Mouse (Mus musculus): ENCODE results near the gene Vezt. TPM values are rescaled to one million over a fixed set of nuclear protein-coding genes. Genes with fewer than 3 reads are reported as not detected.

Gene Vezt
- polyA plus RNA-seq, 1 experiment = 10.2 TPM

DNA sequence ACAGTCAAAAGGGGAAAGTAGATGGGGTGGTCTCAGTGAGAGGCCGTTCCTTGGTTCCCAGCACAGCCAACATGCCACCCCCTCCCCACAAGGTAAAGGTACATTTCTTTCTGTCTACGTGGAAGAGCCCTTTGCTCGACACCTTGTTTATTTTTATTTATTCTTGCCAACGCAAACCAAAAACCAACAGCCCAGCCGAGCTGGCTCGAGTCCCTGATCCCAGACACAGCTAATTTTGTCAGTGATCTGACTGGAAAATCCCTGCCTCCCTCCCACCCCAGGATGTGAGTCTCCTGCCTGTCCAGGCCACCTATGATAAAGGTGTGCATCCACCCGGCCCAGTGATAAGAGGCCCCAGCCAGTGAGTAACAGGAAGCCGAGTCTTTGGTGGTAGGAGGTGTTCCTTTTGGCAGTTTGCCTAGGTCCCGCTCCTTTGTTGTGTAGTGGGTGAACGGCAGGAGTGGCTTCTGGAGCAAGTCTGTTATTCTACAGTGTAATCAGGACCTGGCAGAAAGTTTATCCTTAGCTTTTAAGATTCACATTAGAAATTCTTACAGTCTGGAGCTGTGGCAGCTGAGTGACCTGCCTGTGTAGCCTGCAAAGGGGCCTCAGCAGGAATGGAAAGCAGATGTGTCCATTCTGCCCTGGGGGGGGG lies 36.8 kb upstream of the Vezt start:
- no peak overlapping the region for H3K4me3 ChIP-seq (ENCODE audit: insufficient read depth, poor library complexity, severe bottlenecking)
- H3K79me2 ChIP-seq (ENCODE audit: control insufficient read depth, insufficient read depth) = no peaks in the 10 kb centered on the region
- H3K36me3 ChIP-seq (ENCODE audit: control insufficient read depth, insufficient read depth) = no peaks in the 10 kb centered on the region
- no peak overlapping the region for H3ac ChIP-seq (ENCODE audit: control insufficient read depth, insufficient read length, low read depth)
- no peaks in the 10 kb centered on the region for H3K27me3 ChIP-seq (ENCODE audit: control insufficient read depth, insufficient read depth, insufficient read length)
- TF ChIP-seq MAX (IDR thresholded peaks at IDR 0.05) = no peak
- no peak for TF ChIP-seq FOSL1 (IDR thresholded peaks at IDR 0.05; ENCODE audit: insufficient read depth, low read length, poor library complexity, severe bottlenecking)
- no peak for TF ChIP-seq CTCF (IDR thresholded peaks at IDR 0.05; ENCODE audit: control insufficient read depth, insufficient read depth, insufficient read length)
- no peak for TF ChIP-seq MYOG (IDR thresholded peaks at IDR 0.05; ENCODE audit: control insufficient read depth, extremely low read depth, insufficient read length)
- no peak for TF ChIP-seq MYOD1 (IDR thresholded peaks at IDR 0.05; ENCODE audit: control insufficient read depth, insufficient read length, low read depth)
- no peak for TF ChIP-seq CEBPB (IDR thresholded peaks at IDR 0.05; ENCODE audit: low read depth)
- TF ChIP-seq USF1 (IDR thresholded peaks at IDR 0.05; ENCODE audit: low read depth) = no peak
- H3K79me3 ChIP-seq (ENCODE audit: low read depth) = no peaks in the 10 kb centered on the region

DNA sequence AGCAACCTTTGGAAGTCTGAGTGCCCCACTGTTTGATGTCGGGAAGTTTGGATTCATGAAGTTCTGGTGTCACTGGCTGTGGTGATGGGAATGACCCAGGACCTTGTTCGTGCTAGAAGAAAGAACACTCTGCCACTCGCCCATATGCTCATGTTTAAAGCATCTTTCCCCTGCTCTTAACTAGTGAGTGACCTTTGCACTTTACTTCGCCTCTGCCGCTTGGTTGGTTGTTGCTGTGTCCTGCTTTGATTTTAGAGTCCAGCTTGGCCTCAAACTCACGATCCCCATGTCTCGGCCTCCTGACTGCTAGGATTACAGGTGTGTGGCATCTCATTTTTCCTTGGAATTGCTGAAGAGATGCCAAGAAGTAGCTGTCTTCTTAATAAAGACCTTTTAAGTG lies 36.0 kb upstream of the Vezt start:
- H3K4me3 ChIP-seq (ENCODE audit: insufficient read depth, poor library complexity, severe bottlenecking) = no peak overlapping the region
- TF ChIP-seq MYOG (IDR thresholded peaks at IDR 0.05; ENCODE audit: control insufficient read depth, extremely low read depth, insufficient read length) = no peak
- TF ChIP-seq USF1 (IDR thresholded peaks at IDR 0.05; ENCODE audit: low read depth) = no peak
- TF ChIP-seq MYOD1 (IDR thresholded peaks at IDR 0.05; ENCODE audit: control insufficient read depth, insufficient read length, low read depth) = no peak
- no peak for TF ChIP-seq CEBPB (IDR thresholded peaks at IDR 0.05; ENCODE audit: low read depth)
- no peak for TF ChIP-seq CTCF (IDR thresholded peaks at IDR 0.05; ENCODE audit: control insufficient read depth, insufficient read depth, insufficient read length)
- TF ChIP-seq MAX (IDR thresholded peaks at IDR 0.05) = no peak
- TF ChIP-seq FOSL1 (IDR thresholded peaks at IDR 0.05; ENCODE audit: insufficient read depth, low read length, poor library complexity, severe bottlenecking) = no peak
- H3K36me3 ChIP-seq (ENCODE audit: control insufficient read depth, insufficient read depth) = no peaks in the 10 kb centered on the region
- no peak overlapping the region for H3ac ChIP-seq (ENCODE audit: control insufficient read depth, insufficient read length, low read depth)
- H3K79me3 ChIP-seq (ENCODE audit: low read depth) = no peaks in the 10 kb centered on the region
- H3K79me2 ChIP-seq (ENCODE audit: control insufficient read depth, insufficient read depth) = no peaks in the 10 kb centered on the region
- no peaks in the 10 kb centered on the region for H3K27me3 ChIP-seq (ENCODE audit: control insufficient read depth, insufficient read depth, insufficient read length)

DNA sequence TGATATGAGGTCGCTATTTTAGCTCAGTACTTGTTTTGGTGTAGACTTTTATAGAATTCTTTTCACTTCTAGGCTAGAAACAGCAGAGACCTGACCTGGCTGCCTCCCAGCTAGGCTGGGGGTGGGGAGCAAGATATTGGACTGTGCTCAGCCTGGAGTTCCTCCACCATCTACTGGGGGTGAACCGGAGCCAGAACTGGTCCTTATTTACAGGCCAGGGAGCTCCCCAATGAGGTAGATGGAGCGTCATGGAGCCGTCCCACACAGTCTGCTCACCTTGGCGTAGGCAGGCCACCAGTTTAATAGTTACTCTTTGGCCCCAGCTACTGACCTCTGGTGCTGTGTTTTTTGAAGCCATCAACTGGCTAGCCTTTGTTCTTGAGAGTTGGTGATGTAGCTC lies 33.1 kb upstream of the Vezt start:
- H3K4me3 ChIP-seq (ENCODE audit: insufficient read depth, poor library complexity, severe bottlenecking) = no peak overlapping the region
- no peaks in the 10 kb centered on the region for H3K79me3 ChIP-seq (ENCODE audit: low read depth)
- no peak for TF ChIP-seq USF1 (IDR thresholded peaks at IDR 0.05; ENCODE audit: low read depth)
- TF ChIP-seq CEBPB (IDR thresholded peaks at IDR 0.05; ENCODE audit: low read depth) = no peak
- no peak for TF ChIP-seq MAX (IDR thresholded peaks at IDR 0.05)
- no peak for TF ChIP-seq CTCF (IDR thresholded peaks at IDR 0.05; ENCODE audit: control insufficient read depth, insufficient read depth, insufficient read length)
- TF ChIP-seq MYOD1 (IDR thresholded peaks at IDR 0.05; ENCODE audit: control insufficient read depth, insufficient read length, low read depth) = no peak
- no peak for TF ChIP-seq FOSL1 (IDR thresholded peaks at IDR 0.05; ENCODE audit: insufficient read depth, low read length, poor library complexity, severe bottlenecking)
- no peak for TF ChIP-seq MYOG (IDR thresholded peaks at IDR 0.05; ENCODE audit: control insufficient read depth, extremely low read depth, insufficient read length)
- no peaks in the 10 kb centered on the region for H3K79me2 ChIP-seq (ENCODE audit: control insufficient read depth, insufficient read depth)
- no peaks in the 10 kb centered on the region for H3K36me3 ChIP-seq (ENCODE audit: control insufficient read depth, insufficient read depth)
- H3ac ChIP-seq (ENCODE audit: control insufficient read depth, insufficient read length, low read depth) = no peak overlapping the region
- no peaks in the 10 kb centered on the region for H3K27me3 ChIP-seq (ENCODE audit: control insufficient read depth, insufficient read depth, insufficient read length)

DNA sequence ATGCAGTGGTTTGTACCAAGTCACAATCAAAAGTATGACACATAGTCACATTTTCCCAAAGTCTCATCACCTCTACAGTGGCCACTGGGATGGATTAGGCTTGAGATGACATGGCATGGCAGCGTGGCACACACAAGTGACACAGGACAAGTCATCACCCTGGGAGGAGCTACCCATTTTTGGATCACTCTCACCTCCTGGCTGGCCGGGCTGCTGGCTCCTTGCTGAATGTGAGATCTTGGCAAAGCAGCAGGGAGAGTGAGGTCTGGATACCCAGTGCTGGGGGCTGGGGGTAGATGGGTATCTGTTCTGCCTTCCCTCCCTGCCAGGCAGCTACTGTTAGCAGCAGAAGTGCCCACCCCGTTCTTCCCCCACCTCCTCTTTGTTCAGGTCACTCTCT lies 31.3 kb upstream of the Vezt start:
- H3K4me3 ChIP-seq (ENCODE audit: insufficient read depth, poor library complexity, severe bottlenecking) = no peak overlapping the region
- H3K27me3 ChIP-seq (ENCODE audit: control insufficient read depth, insufficient read depth, insufficient read length) = no peaks in the 10 kb centered on the region
- TF ChIP-seq MAX (IDR thresholded peaks at IDR 0.05) = no peak
- no peak for TF ChIP-seq FOSL1 (IDR thresholded peaks at IDR 0.05; ENCODE audit: insufficient read depth, low read length, poor library complexity, severe bottlenecking)
- TF ChIP-seq USF1 (IDR thresholded peaks at IDR 0.05; ENCODE audit: low read depth) = no peak
- TF ChIP-seq CTCF (IDR thresholded peaks at IDR 0.05; ENCODE audit: control insufficient read depth, insufficient read depth, insufficient read length) = no peak
- TF ChIP-seq MYOG (IDR thresholded peaks at IDR 0.05; ENCODE audit: control insufficient read depth, extremely low read depth, insufficient read length) = no peak
- TF ChIP-seq MYOD1 (IDR thresholded peaks at IDR 0.05; ENCODE audit: control insufficient read depth, insufficient read length, low read depth) = no peak
- no peak for TF ChIP-seq CEBPB (IDR thresholded peaks at IDR 0.05; ENCODE audit: low read depth)
- H3K79me3 ChIP-seq (ENCODE audit: low read depth) = no peaks in the 10 kb centered on the region
- H3K36me3 ChIP-seq (ENCODE audit: control insufficient read depth, insufficient read depth) = no peaks in the 10 kb centered on the region
- H3ac ChIP-seq (ENCODE audit: control insufficient read depth, insufficient read length, low read depth) = no peak overlapping the region
- no peaks in the 10 kb centered on the region for H3K79me2 ChIP-seq (ENCODE audit: control insufficient read depth, insufficient read depth)

DNA sequence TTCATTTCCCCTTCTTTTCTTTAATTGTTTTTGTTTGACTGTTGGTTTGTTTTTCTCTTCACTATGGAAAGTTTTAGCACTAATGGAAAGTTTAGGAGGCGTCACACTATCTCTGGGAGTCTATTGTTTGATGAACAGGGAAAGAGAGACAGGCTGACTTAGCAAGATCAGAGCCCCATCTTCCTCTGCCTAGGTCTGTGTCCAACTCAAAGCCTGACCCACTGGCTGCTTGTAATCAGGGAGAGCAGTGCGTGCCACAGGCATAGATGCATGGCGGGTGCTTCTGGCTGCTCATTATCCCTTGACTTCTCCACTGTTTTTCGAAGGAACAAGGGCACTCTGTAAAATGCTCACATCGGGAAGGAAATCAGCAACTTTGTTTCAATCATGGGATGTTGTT lies 26.7 kb upstream of the Vezt start:
- H3K27me3 ChIP-seq (ENCODE audit: control insufficient read depth, insufficient read depth, insufficient read length) = no peaks in the 10 kb centered on the region
- no peak for TF ChIP-seq FOSL1 (IDR thresholded peaks at IDR 0.05; ENCODE audit: insufficient read depth, low read length, poor library complexity, severe bottlenecking)
- no peak for TF ChIP-seq MYOD1 (IDR thresholded peaks at IDR 0.05; ENCODE audit: control insufficient read depth, insufficient read length, low read depth)
- TF ChIP-seq USF1 (IDR thresholded peaks at IDR 0.05; ENCODE audit: low read depth) = no peak
- TF ChIP-seq CEBPB (IDR thresholded peaks at IDR 0.05; ENCODE audit: low read depth) = no peak
- TF ChIP-seq CTCF (IDR thresholded peaks at IDR 0.05; ENCODE audit: control insufficient read depth, insufficient read depth, insufficient read length) = no peak
- TF ChIP-seq MAX (IDR thresholded peaks at IDR 0.05) = no peak
- no peak for TF ChIP-seq MYOG (IDR thresholded peaks at IDR 0.05; ENCODE audit: control insufficient read depth, extremely low read depth, insufficient read length)
- no peaks in the 10 kb centered on the region for H3K79me2 ChIP-seq (ENCODE audit: control insufficient read depth, insufficient read depth)
- no peak overlapping the region for H3ac ChIP-seq (ENCODE audit: control insufficient read depth, insufficient read length, low read depth)
- H3K4me3 ChIP-seq (ENCODE audit: insufficient read depth, poor library complexity, severe bottlenecking) = no peak overlapping the region
- H3K36me3 ChIP-seq (ENCODE audit: control insufficient read depth, insufficient read depth) = no peaks in the 10 kb centered on the region
- H3K79me3 ChIP-seq (ENCODE audit: low read depth) = no peaks in the 10 kb centered on the region
